Mouse (Mus musculus) E14TG2a.4 (cell line): ENCODE data around the gene Gm47996.
"Not testable (repeated sequence)": the region's sequence is repeated elsewhere in the genome, so short reads cannot be mapped to it uniquely, and the experiment has no call there.

Source experiments
- CTCF ChIP-seq: conservative IDR thresholded peaks from 2 replicates; pipeline ENCODE4 v1.5.1; 2014; ENCODE audit warnings: low read length
- NANOG ChIP-seq: IDR thresholded peaks from 2 replicates; pipeline ENCODE4 v1.6.1; 2014; ENCODE audit warnings: borderline replicate concordance, low read length, mixed read lengths
- POU5F1 ChIP-seq: IDR thresholded peaks from 2 replicates; pipeline ENCODE4 v1.6.1; 2014; ENCODE audit warnings: low read length, borderline replicate concordance

DNA sequence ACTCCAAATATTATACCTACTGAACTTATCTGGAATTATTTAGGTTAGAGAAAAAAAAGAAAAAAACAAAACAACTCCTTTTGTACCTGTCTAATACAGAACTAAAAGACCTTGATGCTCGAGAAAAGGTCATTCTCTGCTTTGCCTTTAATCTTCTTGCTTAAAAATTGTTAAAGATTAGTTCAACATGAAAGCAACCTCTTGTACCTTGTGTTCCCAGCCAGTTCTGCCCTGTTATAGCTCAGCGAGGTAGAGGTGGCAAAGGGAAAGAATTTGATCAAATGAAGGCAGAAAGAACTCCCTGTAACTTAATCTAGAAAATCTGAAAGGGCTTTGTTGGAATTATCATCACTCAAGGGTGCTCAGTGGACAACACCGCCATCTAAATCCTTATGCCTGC, 23.7 kb upstream of the Gm47996 start:
- not testable (repeated sequence) for TF ChIP-seq CTCF, POU5F1, NANOG
